Mouse (Mus musculus): ENCODE data around the gene Pmp22.

DNA sequence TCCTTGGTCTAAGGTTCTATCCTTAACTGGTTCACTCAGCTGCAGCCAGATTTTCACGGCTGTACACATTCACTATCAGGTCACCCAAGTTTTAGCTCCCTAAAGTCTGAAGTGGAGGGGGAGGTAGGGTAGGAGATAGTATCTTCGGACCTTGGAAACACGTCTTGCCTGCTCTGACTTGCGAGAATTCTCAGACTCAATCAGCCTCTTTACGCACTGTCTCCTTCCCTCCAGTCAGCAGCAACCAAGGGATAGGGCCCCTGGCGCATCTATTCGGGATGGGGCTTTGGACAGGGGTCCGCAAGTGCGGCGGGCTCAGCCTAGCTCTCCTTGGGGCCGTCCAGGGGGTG lies 3.3 kb downstream of the Pmp22 start:
- TF ChIP-seq CTCF (IDR thresholded peaks at IDR 0.05; ENCODE audit: low read depth, low read length) (no peak), EP300 (IDR thresholded peaks at IDR 0.05; ENCODE audit: insufficient read depth, low read depth, low read length) (no peak)
